Comparison of ENCODE assay signal across 31 mouse cellular contexts in genomic region chr4:44668172-44668571, GRCm38 (mm10). TPM values are rescaled to one million over a fixed set of nuclear protein-coding genes. Genes with fewer than 3 reads are reported as not detected.
DNase-seq lines count a peak whose midpoint lies in the region; ATAC-seq and TF ChIP-seq lines count a peak whose summit lies in the region.
"Had no signal": no experiment of that assay in that cellular context is flagged by ENCODE, and none has a peak within 500 bp of the region (broad histone marks: within the 10 kb centered on the region; RNA-seq: fewer than 3 reads in every experiment).

No protein-coding gene starts in this region.

- H3K9ac ChIP-seq in forebrain, postnatal 0 days: no peak overlapping the region
- no peak overlapping the region for H3K9ac ChIP-seq in forebrain, embryonic 13.5 days
- H3K9ac ChIP-seq: heart, embryonic 13.5 days; intestine, embryonic 15.5 days; liver, embryonic 15.5 days had no signal

- H3K4me2 ChIP-seq in forebrain, postnatal 0 days (ENCODE audit: low read depth): no peak overlapping the region
- H3K4me2 ChIP-seq in forebrain, embryonic 13.5 days: no peak overlapping the region
- H3K4me2 ChIP-seq: heart, embryonic 13.5 days; intestine, embryonic 15.5 days; liver, embryonic 15.5 days had no signal

- intact Hi-C loops in gastrocnemius, adult 2 months (cut with DNase I): loop anchor here (10.0 kb wide), 1 partner anchor 103 kb away; no protein-coding TSS in a partner anchor
- intact Hi-C loops in left cerebral cortex, postnatal 36 days (cut with DNase I): no loop called here

- ATAC-seq in forebrain, postnatal 0 days: no peak
- no peak for ATAC-seq in forebrain, embryonic 13.5 days
- ATAC-seq: forebrain, embryonic 14.5 days; hindbrain, embryonic 16.5 days; intestine, embryonic 15.5 days; lung, postnatal 0 days had no signal

- WGBS in forebrain, postnatal 0 days: 67% methylated on average over 3 of the region's 3 CpGs
- 77% methylated on average over 3 of the region's 3 CpGs for WGBS in forebrain, embryonic 13.5 days
- 71% methylated on average over 3 of the region's 3 CpGs for WGBS in spleen, adult 2 months

- no peaks in the 10 kb centered on the region; the same call in 1 of the 2 replicates for H3K4me1 ChIP-seq in forebrain, postnatal 0 days (ENCODE audit: insufficient read depth)
- H3K4me1 ChIP-seq in forebrain, embryonic 13.5 days: peaks cover 12% of the 10 kb centered on the region
- peaks cover 41% of the 10 kb centered on the region for H3K4me1 ChIP-seq in spleen, adult 2 months (ENCODE audit: control insufficient read depth, insufficient read depth, insufficient read length)
- H3K4me1 ChIP-seq: liver, embryonic 15.5 days had no signal

- H3K27me3 ChIP-seq in forebrain, postnatal 0 days (ENCODE audit: insufficient read depth, low read length): peaks cover 12% of the 10 kb centered on the region
- peaks cover 59% of the 10 kb centered on the region for H3K27me3 ChIP-seq in forebrain, embryonic 13.5 days
- H3K27me3 ChIP-seq in spleen, adult 2 months (ENCODE audit: control insufficient read depth, insufficient read depth, low read length): no peaks in the 10 kb centered on the region
- no peaks in the 10 kb centered on the region for H3K27me3 ChIP-seq in splenic B cell, adult 2 months (ENCODE audit: control insufficient read depth, insufficient read depth, low read length, poor library complexity, severe bottlenecking)

- no peak overlapping the region for H3K27ac ChIP-seq in forebrain, postnatal 0 days (ENCODE audit: low read depth, low read length)
- no peak overlapping the region for H3K27ac ChIP-seq in forebrain, embryonic 13.5 days
- H3K27ac ChIP-seq in spleen, adult 2 months (ENCODE audit: insufficient read depth, low read length): peak overlapping the region; percentile 93
- no peak overlapping the region for H3K27ac ChIP-seq in gastrocnemius, adult 2 months
- H3K27ac ChIP-seq: heart, embryonic 13.5 days; hindbrain, embryonic 10.5 days; intestine, embryonic 15.5 days; kidney, postnatal 0 days; liver, embryonic 15.5 days had no signal

- DNase-seq in forebrain, postnatal 0 days: no peak
- no peak for DNase-seq in spleen, adult 2 months (ENCODE audit: low read depth in 1 of 2, low spot score in 2 of 2)
- DNase-seq in spleen, postnatal 36 days (ENCODE audit: low spot score in 2 of 2): no peak
- DNase-seq in R1 (ENCODE audit: low read depth, low spot score): peak; percentile 36
- peak; percentile 65 for DNase-seq in splenic B cell, adult 2 months (ENCODE audit: low read depth, low spot score)
- no peak for DNase-seq in gastrocnemius, adult 2 months
- DNase-seq in left cerebral cortex, postnatal 36 days (ENCODE audit: low spot score in 2 of 2): no peak
- DNase-seq: cerebellum, adult 11 months; cerebellum, adult 9-10 months; cerebellum, postnatal 36 days; gastrocnemius, postnatal 10 days; heart, postnatal 10 days; kidney, adult 8-10 months; layer of hippocampus, postnatal 36 days; lung, postnatal 4 days; midbrain, embryonic 14.5 days; right cerebral cortex, postnatal 25 days; thymus, adult 18-20 months; thymus, postnatal 25 days had no signal

- no peaks in the 10 kb centered on the region for H3K36me3 ChIP-seq in forebrain, postnatal 0 days (ENCODE audit: insufficient read depth)
- no peaks in the 10 kb centered on the region for H3K36me3 ChIP-seq in forebrain, embryonic 13.5 days (ENCODE audit: poor library complexity, severe bottlenecking)
- peaks cover 20% of the 10 kb centered on the region for H3K36me3 ChIP-seq in spleen, adult 2 months (ENCODE audit: control insufficient read depth, insufficient read depth, low read length)
- peaks cover 27% of the 10 kb centered on the region for H3K36me3 ChIP-seq in splenic B cell, adult 2 months (ENCODE audit: control insufficient read depth, insufficient read depth, low read length, poor library complexity, severe bottlenecking)
- H3K36me3 ChIP-seq: G1E; heart, embryonic 13.5 days; intestine, embryonic 15.5 days; liver, embryonic 15.5 days had no signal

- TF ChIP-seq CTCF in forebrain, postnatal 0 days (IDR thresholded peaks at IDR 0.05; ENCODE audit: low read depth): peak; percentile 22; the same call in 1 of the 2 replicates
- TF ChIP-seq CTCF in spleen, adult 2 months (IDR thresholded peaks at IDR 0.05; ENCODE audit: extremely low read depth, insufficient read depth, insufficient read length, insufficient replicate concordance): no peak
- TF ChIP-seq CTCF in gastrocnemius, adult 2 months (IDR thresholded peaks at IDR 0.05): no peak

- TF ChIP-seq POLR2A in spleen, adult 2 months (IDR thresholded peaks at IDR 0.05; ENCODE audit: low read depth, low read length): no peak

- no peaks in the 10 kb centered on the region for H3K9me3 ChIP-seq in forebrain, postnatal 0 days (ENCODE audit: low read length)
- peaks cover 5% of the 10 kb centered on the region; the same call in 1 of the 2 replicates for H3K9me3 ChIP-seq in forebrain, embryonic 13.5 days (replicated peaks)
- H3K9me3 ChIP-seq: heart, embryonic 13.5 days; hindbrain, embryonic 10.5 days; intestine, embryonic 15.5 days; liver, embryonic 15.5 days had no signal

- no peak overlapping the region for H3K4me3 ChIP-seq in forebrain, postnatal 0 days (ENCODE audit: low read depth, low read length)
- no peak overlapping the region for H3K4me3 ChIP-seq in forebrain, embryonic 13.5 days
- no peak overlapping the region for H3K4me3 ChIP-seq in spleen, adult 2 months (ENCODE audit: extremely low read depth, insufficient read depth, insufficient read length)
- no peak overlapping the region for H3K4me3 ChIP-seq in gastrocnemius, adult 2 months
- H3K4me3 ChIP-seq: heart, embryonic 13.5 days; hindbrain, embryonic 10.5 days; intestine, embryonic 15.5 days; liver, embryonic 15.5 days had no signal

RNA-seq across cellular contexts. Expression of gene Pax5, which starts 42.1 kb away (rescaled TPM):
- total RNA-seq in forebrain, postnatal 0 days (2014; rRNA removed): 0.14 and 1.5 TPM in 2 replicates
- 0.01 TPM in 1 of 2 replicates, not detected in the other for polyA plus RNA-seq in forebrain, postnatal 0 days (2015; fragmentation: Nextera tagmentation; extraction: Ambion mirVana)
- 0.06 TPM in 2 replicates for polyA plus RNA-seq in forebrain, embryonic 13.5 days (2015; fragmentation: Nextera tagmentation; extraction: Ambion mirVana)
- polyA plus RNA-seq in spleen, adult 2 months (2012; rRNA removed): 131 and 166 TPM in 2 replicates
- under 1 TPM in 1 of 2 experiments, not detected in 1; 0.10 TPM for total RNA-seq in gastrocnemius, adult 2 months (2021)
- total RNA-seq in left cerebral cortex, postnatal 36 days (2021): under 1 TPM; 0.05 to 0.09 TPM
- polyA plus RNA-seq: G1E; kidney, postnatal 0 days; limb, embryonic 11.5 days; stomach, embryonic 14.5 days had no signal

Comparison
In these comparisons a context has a peak if more than half of its experiments do, and no peak if none do; other contexts are left out.
1. DNase-seq: peak in R1 (single experiment) and splenic B cell, adult 2 months (single experiment); none in forebrain, postnatal 0 days (single experiment), spleen, adult 2 months (0 of 2), spleen, postnatal 36 days (0 of 2), gastrocnemius, adult 2 months (single experiment) and left cerebral cortex, postnatal 36 days (0 of 2).